Mouse (Mus musculus) megakaryocyte progenitor cell, adult 5-6 weeks (primary cell): ENCODE measurements around the gene Hormad2. TPM values are rescaled to one million over a fixed set of nuclear protein-coding genes. Genes with fewer than 3 reads are reported as not detected.

Source experiments
- ATAC-seq: replicated peaks from 2 replicates; pipeline ENCODE4 v1.8.0; 2016; ENCODE audit warnings: mild to moderate bottlenecking, moderate TSS enrichment, inconsistent platforms; ENCODE audit not compliant: poor library complexity
- total RNA-seq, 2 experiments: library from RNA; stranded (forward) in 1 of 2; stranded (reverse) in 1 of 2; fragments of 157-497, 149-512 nt in 1 of 2; fragments of 200-1000 nt in 1 of 2; gene quantifications; 2 replicates each; pipeline versions ENCODE4 v1.2.3 to v1.2.4; 2015 to 2017

The Hormad2 gene
- total RNA-seq (2015) (2.6 and 2.8 TPM in 2 replicates), total RNA-seq (2017) (0.87 TPM in 1 of 2 replicates, not detected in the other)

DNA sequence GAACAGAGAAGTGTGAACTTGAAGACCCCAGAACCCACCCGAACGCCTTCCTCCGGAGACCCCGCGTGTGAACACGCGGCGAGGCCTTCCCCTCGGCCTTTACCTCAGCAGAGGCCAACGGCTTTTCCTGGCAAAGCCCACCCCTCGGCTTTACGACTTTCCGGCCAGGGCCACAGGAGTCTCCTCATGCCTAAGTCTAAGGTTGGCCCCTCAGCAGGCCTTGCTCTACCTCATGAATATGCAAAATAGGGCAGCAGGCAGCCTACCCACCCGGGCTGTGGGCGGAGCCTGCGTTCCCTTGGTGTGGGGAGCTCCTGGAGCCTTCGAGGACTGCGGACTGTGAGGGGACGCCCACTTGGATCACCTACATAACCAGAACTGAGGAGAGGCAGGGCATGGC, at the start of gene Hormad2:
Gene Hormad2, minus strand, starts transcription at position 128 of the 400 bp plus-strand sequence.
- peak; percentile 50; the same call in 1 of the 2 replicates for ATAC-seq

DNA sequence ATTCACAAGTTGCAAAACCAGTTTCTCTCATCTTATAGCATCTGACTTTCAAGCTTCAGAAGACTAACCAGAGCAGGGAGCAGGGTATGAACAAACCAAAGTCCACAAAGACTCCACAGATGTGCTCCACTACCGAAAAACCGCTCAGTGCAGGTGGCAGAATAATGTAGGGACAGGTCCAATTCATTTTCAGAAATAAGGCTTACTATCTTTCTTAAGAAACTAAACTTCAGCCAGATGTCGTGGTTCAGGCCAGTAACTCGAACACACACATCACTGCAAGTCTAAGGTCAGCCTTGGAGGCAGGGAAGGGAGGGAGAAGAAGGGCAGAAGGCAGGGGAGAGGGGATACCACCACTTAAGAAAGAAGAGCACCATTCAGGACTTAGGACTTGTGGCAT, 48.3 kb upstream of the Hormad2 start:
- no peak for ATAC-seq

DNA sequence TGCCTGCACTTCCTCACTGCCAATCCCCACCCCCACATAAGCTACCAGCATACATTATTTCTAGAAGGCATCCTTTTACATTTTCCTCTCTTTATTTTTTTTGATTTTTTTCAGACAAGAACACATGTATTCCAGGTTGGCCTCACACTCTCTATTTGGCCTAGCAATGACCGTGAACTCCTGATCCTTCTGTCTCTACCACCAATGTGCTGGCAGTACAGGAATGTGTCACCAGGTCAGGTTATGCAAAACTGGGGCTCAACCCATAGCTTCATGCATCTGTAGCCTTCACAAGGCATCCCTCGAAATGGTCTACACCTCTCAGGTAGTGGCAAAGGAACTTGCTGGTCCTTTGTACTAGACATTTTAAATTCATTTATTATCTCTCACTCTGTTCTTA, 47.9 kb upstream of the Hormad2 start:
- ATAC-seq: no peak

DNA sequence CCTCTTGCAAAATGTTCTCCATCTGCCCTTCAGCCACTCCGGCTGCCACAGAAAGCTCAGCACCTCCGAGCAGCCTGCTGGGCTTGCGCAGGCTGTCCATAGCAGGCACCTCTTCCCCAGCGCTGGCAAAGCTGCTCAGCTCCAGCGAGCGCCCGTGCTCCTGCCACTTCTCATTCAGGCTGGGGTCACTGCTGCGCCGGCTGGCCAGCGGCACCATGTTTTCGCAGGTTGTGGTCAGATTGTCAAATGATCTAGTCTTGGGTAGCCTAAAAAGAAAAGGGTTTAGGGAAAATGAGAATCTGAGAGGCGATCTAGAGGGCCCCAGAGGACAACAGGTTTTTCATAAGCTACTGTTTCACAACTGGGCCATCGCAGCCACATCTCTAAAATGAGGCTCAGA, 47.5 kb upstream of the Hormad2 start:
- ATAC-seq: no peak

DNA sequence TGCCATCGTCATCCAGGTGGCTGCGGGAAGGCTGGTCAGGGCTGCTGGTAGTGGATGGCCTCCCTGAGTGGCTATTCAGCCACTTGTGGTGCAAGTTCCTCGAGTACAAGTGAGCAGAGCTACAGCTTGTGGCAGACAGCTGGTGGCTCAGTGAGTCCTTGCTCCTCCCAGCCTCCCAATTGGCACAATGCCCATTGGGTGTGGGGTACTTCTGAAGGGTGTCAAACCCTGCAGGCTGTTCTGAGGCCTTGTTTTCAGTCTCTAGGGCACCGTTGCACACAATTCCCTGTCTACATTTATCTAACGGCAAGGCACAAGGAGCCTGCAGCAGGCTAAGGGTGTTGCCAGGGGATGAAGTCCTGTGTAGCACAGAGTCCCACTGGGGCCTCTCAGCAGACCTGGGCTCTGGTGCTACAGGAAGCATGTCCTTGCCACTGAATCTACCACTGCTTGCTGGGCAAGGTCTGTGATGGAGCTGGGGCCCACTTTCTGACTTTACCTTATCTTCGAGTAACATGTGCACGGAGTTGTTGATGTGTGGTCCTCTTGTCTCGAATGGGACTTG, 46.6 kb upstream of the Hormad2 start:
- peak; percentile 83 for ATAC-seq

DNA sequence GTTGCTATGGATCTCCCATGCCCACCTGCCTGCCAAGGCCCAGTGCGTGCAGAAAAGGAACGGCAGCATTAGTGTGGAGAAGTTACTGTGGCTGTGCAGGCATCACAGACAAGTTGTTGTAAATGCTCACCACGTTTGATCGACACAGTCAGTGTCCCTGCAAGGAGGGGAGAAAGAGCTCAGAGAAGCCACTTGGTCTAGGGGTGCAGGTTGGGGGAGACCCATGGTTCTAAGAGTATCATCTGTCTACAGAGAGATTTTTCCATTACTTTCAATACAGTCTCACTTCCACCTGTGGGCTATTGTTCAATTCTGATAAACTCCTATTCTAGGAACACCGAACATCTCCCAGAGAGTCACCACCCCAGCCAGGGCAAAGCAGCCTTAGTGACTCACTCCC, 43.6 kb upstream of the Hormad2 start:
- no peak for ATAC-seq

DNA sequence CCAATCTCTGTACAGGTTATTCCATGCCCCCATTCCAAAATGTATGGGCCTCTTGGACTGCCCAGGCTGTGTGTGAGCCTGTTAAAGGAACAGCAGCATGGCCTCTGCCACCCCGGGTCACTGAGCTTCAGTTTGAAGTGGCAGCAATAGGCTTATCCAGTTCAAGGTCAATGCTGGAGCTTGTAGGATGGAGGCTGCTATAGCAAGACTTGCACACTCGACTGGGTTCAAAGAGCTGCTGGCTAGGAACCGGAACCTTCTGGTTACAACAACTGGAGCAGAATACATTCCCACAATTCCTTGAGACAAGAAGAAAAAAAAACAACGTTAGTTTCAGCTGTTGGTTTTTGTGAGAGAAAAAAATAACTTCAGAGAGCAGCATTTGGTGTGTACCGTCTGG, 41.7 kb upstream of the Hormad2 start:
- ATAC-seq: no peak

DNA sequence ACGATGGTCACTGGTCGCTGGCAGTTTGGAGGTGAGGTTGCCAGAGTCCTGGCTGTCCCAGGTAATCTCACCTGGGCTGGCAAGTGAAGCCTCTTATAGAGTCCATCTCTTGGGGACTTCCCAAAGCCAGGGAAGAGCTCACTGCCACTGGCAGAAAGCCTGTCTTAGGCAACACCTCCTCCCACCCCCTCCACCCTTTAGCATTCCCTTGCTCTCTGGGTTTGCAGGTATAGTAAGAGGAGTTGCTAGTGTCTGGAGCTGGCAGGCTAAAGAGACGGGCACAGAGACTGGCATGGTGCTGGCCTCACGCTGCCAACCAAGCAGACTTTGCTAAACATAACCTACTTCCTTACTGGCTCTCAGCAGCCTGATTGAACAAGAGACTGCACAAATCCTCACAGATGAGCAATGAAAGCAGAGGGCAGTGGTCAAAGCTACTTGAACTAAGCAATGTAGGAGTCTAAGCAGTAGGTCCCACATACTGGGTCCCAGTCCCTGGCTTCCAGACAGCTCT, 35.3 kb upstream of the Hormad2 start:
- ATAC-seq: no peak

DNA sequence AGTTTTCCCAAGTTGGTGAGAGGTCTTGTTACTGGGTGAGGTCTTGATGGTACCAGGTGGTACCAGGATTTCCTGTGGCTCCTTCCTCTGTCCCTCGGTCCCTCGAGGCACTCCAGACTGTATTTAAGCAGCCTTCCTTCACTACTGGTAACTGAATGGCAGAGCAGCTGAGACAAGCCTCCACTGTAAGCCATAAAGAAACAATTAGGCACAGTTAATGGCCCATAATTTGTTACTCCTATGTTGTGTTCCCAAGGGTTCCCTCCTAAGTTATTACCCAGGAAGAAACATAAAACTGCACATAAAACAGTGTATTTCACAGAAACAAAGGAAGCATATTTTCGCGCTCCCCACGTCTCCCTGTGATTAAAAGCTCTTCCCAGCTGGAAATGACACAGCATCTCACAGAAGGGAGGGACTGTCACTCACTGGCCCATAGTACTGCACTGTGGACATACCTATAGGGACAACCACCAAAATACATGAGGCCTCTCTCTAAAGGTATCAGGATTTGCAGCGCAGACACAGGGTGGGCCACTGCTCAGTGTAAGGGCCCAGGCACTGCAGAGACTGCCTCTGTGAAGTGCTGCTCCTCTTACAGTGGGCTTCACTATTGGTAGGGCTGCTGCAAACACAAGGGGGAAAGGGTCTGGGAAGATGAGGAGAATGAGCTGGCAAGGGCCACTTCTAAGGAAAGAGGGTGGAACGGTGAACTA, 31.7 kb upstream of the Hormad2 start:
- ATAC-seq: no peak

DNA sequence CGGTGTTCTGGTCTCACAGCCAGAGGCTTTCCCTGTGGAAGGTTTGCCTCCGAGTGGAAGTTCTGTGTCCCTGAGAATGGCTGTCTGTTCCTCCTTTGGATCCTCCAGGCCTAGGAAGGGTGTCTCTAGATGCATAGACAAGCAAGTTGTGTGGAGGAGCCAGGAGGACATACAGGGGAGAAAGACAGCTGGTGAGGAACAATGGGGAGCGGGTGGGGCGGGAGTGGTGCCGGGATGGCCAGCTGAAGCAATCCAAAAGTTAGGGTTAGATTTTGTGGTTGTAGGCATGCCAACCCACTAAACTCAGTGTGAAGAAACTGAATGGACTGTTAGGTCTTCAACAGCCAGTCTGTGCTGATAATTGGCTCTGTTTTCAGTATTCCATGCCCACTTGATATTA, 30.8 kb upstream of the Hormad2 start:
- no peak for ATAC-seq

DNA sequence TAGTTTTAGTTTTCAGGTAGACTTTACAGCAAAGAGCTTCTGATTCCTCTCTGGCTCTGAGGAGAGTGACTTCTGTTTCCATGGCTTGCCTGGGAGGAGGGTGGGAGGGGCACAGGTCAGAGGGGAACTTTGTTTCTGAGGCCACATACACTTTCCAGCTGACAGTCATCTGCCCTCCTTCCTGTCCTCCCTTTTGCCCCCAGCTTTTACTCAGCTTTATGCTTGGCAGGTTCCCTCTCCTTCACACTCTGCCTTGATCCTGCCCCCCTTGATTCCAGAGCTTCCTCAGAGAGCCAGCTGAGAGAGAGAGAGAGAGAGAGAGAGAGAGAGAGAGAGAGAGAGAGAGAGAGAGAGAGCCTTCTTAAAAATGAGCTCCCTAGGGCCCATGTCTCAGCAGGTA, 30.3 kb upstream of the Hormad2 start:
- peak; percentile 17; the same call in 1 of the 2 replicates for ATAC-seq

DNA sequence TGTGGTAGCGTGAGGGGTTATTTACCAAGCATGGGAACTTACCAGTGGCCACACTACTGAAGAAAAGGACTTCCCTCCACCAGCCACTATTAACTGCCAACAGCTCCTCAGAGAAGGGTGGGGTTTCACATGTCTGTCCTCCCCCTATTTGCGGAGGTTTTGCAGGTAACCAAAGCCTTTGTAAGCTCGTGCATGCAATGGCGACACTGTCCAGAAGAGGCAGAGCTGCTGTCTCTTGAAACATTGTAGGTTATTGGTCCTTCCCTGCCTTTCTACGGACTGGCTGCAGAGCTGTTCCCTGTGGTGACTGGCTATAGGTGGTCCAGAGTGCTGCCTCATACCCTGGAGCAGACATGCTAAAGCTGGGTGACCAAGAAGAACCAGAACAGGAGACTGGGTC, 28.2 kb upstream of the Hormad2 start:
- no peak for ATAC-seq

DNA sequence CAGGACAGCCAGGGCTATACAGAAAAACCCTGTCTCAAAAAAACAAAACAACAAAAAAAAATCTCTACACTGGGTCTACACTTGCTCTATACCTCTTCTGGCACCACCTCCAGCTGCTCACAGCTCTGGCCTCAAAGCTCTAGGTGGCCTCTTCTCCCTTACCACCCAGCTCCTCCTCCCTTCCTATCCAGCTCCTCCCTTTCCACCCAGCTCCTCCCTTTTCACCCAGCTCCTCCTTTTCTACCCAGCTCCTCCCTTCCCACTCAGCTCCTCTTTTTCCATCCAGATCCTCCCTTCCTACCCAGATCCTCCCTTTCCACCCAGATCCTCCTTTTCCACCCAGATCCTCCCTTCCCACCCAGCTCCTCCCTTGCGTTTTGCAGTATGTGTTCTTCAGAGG, 26.5 kb upstream of the Hormad2 start:
- no peak for ATAC-seq

DNA sequence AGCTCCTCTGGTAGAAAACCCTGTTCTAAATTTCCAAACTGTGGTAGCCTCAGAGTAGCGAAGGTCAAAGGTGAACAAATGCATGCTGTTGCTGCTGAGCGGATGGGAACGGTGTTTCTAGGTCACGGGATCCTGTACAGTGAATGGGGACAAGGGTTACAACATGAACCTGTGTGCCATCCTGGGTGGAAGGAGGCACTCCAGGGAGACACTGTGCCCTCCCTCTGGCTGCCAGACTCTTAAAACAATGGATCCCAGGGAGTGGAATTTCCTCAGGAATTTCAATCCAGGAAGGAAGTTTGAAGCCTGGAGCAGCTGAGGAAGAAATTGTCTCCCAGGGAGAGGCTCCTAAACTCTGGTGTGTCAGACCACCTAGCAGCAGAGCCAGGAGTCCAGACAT, 25.3 kb upstream of the Hormad2 start:
- ATAC-seq: no peak

DNA sequence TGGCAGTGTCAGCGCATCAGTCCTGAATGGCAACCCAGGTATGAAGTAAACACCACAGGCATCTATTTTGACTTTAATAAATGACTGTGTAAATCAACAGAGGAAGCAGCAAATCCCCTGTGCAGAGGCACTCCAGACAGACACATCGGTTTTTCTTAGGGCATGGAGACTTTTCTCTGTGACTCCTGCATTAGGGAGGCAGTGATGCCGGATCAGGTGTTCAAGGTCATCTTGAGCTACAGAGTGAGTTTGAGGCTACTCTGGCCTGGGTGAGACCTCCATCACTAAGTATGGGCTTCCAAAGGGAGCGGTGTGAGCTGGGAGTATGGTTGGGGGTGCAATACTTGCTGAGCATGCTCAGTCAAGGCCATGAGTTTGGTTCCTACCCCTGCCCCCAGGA, 23.7 kb upstream of the Hormad2 start:
- no peak for ATAC-seq

DNA sequence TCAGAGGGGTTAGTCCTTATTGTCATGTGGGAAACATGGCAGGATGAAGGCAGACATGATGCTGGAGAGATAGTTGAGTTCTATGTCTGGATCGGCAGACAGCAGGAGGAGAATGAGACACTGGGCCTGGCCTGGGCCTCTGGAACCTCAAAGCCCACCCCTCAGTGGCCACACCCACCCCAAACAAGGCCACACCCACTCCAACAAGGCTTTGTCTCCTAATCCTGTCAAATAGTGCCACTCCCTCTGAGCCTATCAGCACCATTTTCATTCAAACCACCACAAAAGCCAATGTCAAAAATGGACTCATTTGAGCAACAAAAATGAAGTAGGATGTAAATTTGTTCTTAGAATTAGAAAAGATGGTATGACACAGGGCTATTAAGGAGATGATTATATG, 23.3 kb upstream of the Hormad2 start:
- no peak for ATAC-seq

DNA sequence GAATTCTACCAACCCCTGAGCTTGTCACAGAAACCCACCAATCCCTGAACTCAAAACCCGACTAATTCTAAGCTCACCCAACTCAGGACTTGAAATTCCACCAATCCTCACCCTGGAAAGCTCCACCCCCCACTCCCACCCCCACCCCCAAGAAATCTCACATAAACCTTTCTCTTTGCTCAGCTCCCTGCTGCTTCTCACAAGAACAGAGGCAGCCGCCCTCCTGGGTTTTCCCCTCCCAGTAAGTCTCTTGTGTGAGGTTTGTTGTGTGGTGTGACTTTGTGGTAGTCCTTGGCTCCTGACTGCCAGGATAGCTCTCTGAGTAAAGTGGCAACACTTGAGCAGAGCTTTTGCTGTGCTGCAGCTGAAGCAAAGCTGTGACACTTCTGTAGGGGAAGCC, 22.0 kb upstream of the Hormad2 start:
- ATAC-seq: no peak

DNA sequence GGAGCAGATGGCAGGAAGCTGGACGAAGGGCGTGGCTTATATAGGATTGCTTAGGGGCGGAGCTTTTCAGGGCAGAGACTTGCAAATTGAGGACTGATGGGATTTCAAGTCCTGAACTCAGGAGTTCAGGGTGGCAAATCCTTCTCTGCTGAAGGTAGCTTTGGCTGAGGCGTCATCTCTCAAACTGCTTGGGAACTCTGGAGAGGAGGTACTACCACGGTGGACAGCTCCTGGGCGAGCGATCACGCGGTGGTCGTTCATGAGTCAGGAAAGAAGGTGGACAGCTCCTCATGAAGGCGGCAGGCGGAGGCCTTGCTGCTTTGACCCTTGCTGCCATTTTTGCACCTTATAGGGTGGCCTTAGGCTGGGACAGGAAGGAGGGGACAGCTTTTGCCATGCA, 20.2 kb upstream of the Hormad2 start:
- peak; percentile 77 for ATAC-seq

DNA sequence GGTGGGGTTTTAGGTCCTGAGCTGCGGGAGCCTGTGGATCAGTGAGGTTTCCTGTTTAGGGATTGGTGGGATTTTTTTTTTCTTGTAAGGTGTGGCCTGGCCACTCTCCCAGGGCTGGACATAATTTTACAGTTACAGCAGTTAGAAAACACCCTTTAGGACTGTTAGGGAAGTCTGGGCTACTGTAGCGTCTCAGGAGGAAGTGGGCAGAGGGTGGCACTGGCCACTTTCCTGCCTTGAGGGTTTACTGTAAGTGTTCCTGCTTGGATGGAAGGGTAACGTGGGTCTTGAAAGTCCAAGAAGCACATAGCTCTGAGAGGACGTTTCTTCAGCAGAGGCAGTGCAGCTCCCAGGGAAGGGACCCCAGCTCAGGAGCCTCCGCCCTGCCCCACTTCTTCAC, 19.7 kb upstream of the Hormad2 start:
- ATAC-seq: peak; percentile 69

DNA sequence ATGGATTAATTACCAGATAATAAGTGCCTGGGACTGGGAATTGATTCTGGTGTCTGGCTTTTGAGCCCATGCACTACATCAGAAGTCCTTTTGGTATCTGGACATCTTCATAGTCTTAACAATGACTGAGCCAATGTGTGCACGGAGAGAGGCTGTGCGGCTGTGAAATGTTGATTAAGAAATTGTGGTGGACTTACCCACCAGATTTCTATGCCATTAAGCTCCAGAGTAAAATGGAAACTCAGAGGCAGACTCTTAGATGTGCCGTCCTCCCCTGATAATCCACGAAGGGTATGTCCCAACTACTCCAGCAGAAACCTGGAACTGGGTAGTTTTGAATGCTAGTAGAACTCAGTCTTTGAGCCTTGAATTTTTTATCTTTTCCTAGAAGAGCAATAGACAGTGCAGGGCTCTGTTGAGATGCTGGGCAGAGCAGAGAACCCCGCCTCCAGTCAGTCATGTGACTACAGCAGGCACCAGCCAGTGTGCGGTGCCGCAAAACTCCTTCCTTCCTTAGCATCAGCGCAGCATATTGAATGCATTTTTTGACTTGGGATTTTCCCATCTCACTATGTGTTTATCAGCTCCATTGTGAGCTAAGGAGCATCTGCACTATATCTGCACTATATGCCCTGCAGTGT, 14.1 kb upstream of the Hormad2 start:
- no peak for ATAC-seq

DNA sequence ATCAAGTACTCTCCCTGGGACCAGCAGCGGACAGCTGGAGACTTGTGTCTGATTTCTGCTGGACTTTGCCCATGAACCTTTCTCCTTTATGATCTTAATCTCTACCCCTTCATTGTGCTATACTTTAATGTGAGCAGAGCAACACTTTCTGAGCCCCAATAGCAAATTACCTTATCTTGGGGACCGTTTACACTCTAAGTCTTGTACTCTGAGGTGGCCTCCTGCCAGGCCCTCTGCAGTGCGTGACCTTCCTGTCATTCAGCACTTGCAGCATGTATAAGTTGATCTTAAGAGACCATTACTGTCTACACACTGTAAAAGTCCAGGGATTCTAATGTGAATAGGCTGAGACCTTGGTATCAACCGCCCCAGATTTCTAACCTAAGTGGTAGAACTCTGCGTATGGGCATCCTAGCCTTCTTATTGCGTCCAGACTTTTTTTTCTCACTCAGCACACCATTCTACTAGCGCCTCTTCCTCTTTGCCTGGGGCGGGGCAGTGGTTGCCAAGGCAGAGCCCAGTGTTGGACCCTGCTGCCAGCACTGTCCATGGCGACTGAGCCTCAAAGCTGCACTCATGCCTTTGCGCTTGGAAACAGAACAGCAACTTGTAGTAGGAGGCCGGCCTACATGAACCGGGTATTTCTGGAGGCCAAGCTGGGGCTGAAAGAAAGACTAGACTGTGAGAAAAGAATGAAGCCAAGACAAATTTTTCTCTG, 11.7 kb upstream of the Hormad2 start:
- 0 out of 2 replicates have a peak, but pooled peaks have one; percentile 31 for ATAC-seq
